Mouse (Mus musculus) liver, embryonic 16.5 days (tissue): ENCODE data around the gene Best1. TPM values are rescaled to one million over a fixed set of nuclear protein-coding genes. Genes with fewer than 3 reads are reported as not detected.

Experiments
- ATAC-seq: fragments of 200-750 bp; cut with Nextera tagmentation; 2 replicates; pipeline ENCODE4 v1.8.0; 2017; ENCODE audit warnings: low read depth, mild to moderate bottlenecking, moderate number of reproducible peaks, moderate library complexity
- H3K27ac ChIP-seq: fragments of 300-500 bp; sonication (generic); 2 replicates; pipeline ENCODE4 v1.5.1; 2014; ENCODE audit warnings: mild to moderate bottlenecking, low read length
- H3K27me3 ChIP-seq: fragments of 300-500 bp; sonication (generic); 2 replicates; pipeline ENCODE4 v1.6.1; 2014; ENCODE audit warnings: low read depth, low read length, mixed read lengths; ENCODE audit not compliant: control insufficient read depth, insufficient read depth
- H3K36me3 ChIP-seq: fragments of 300-500 bp; sonication (generic); 2 replicates; pipeline ENCODE4 v1.6.1; 2014; ENCODE audit warnings: mild to moderate bottlenecking; ENCODE audit not compliant: control insufficient read depth, insufficient read depth
- H3K4me1 ChIP-seq: fragments of 300-500 bp; sonication (generic); 2 replicates; pipeline ENCODE4 v1.6.1; 2014; ENCODE audit warnings: low read depth, low read length, mixed read lengths; ENCODE audit not compliant: control insufficient read depth
- H3K4me2 ChIP-seq: fragments of 300-500 bp; sonication (generic); 2 replicates; pipeline ENCODE4 v1.6.1; 2014; ENCODE audit warnings: low read depth, low read length, mixed read lengths
- H3K4me3 ChIP-seq: fragments of 300-500 bp; sonication (generic); 2 replicates; pipeline ENCODE4 v1.5.1; 2014; ENCODE audit warnings: low read depth, mild to moderate bottlenecking, low read length
- H3K9ac ChIP-seq: fragments of 300-500 bp; sonication (generic); 2 replicates; pipeline ENCODE4 v1.6.1; 2014; ENCODE audit warnings: low read depth, low read length
- H3K9me3 ChIP-seq: fragments of 300-500 bp; sonication (generic); replicated peaks from 2 replicates; pipeline ENCODE4 v1.6.1; 2016; ENCODE audit warnings: low read length; ENCODE audit not compliant: control insufficient read depth
- WGBS: fragments of 180-500 bp; shearing (Covaris S2); extraction: QIAGEN DNeasy Blood & Tissue Kit; methylation state at CpG from one replicate; pipeline ENCODE4 v1.1.7; 2014; ENCODE audit not compliant: insufficient replicate concordance; 5-methylcytosine and 5-hydroxymethylcytosine counted together
- polyA plus RNA-seq: library from polyadenylated mRNA; unstranded; fragments of >200 nt; fragmentation: Nextera tagmentation; extraction: Ambion mirVana; gene quantifications from 2 replicates; pipeline ENCODE4 v1.2.1, GENCODE M21; 2015

Gene Best1
- polyA plus RNA-seq, 1 experiment from 2014 or later: 0.13 TPM

GRCm38 (mm10) chr19:10000330-10000729 lies 1.1 kb downstream of the Best1 start:
- Histone ChIP-seq H3K4me3 (no peak overlapping the region), H3K4me1 (peaks cover 2% of the 10 kb centered on the region; the same call in 1 of the 2 replicates), H3K9me3 (no peaks in the 10 kb centered on the region; the same call in 1 of the 2 replicates), H3K4me2 (no peak overlapping the region), H3K9ac (no peak overlapping the region), H3K27ac (no peak overlapping the region), H3K36me3 (no peaks in the 10 kb centered on the region), H3K27me3 (no peaks in the 10 kb centered on the region)
- peak; percentile 75 for ATAC-seq
- WGBS: 14% methylated on average over 3 of the region's 3 CpGs

- Histone ChIP-seq H3K4me1 (peaks cover 2% of the 10 kb centered on the region; the same call in 1 of the 2 replicates), H3K4me3 (no peak overlapping the region), H3K27ac (no peak overlapping the region), H3K4me2 (no peak overlapping the region), H3K9ac (no peak overlapping the region), H3K9me3 (no peaks in the 10 kb centered on the region; the same call in 1 of the 2 replicates), H3K36me3 (no peaks in the 10 kb centered on the region), H3K27me3 (no peaks in the 10 kb centered on the region)
- no peak for ATAC-seq
- 54% methylated on average over 13 of the region's 13 CpGs for WGBS
Measured at GRCm38 (mm10) chr19:9998736-9999486, 2.5 kb downstream of the Best1 start.

GRCm38 (mm10) chr19:9998063-9998416 lies 3.4 kb downstream of the Best1 start:
- 68% methylated on average over 2 of the region's 2 CpGs for WGBS

GRCm38 (mm10) chr19:9997204-9998062 lies 4.0 kb downstream of the Best1 start:
- 54% methylated on average over 12 of the region's 12 CpGs for WGBS
- Histone ChIP-seq H3K9me3 (no peaks in the 10 kb centered on the region; the same call in 1 of the 2 replicates), H3K27me3 (no peaks in the 10 kb centered on the region), H3K4me1 (peaks cover 10% of the 10 kb centered on the region), H3K36me3 (no peaks in the 10 kb centered on the region), H3K4me2 (no peak overlapping the region), H3K27ac (no peak overlapping the region), H3K9ac (no peak overlapping the region), H3K4me3 (no peak overlapping the region)
- ATAC-seq: no peak

More at GRCm38 (mm10) chr19:9998063-9998416, 3.4 kb downstream of the Best1 start:
- no peak overlapping the region for H3K4me3 ChIP-seq
- no peaks in the 10 kb centered on the region; the same call in 1 of the 2 replicates for H3K9me3 ChIP-seq
- peaks cover 5% of the 10 kb centered on the region for H3K4me1 ChIP-seq
- ATAC-seq: no peak
- no peak overlapping the region for H3K27ac ChIP-seq
- no peaks in the 10 kb centered on the region for H3K36me3 ChIP-seq
- H3K4me2 ChIP-seq: no peak overlapping the region
- H3K27me3 ChIP-seq: no peaks in the 10 kb centered on the region
- H3K9ac ChIP-seq: no peak overlapping the region

- ATAC-seq: peak; percentile 42
- 9% methylated on average over 17 of the region's 17 CpGs for WGBS
- Histone ChIP-seq H3K4me1 (peaks cover 38% of the 10 kb centered on the region), H3K4me3 (no peak overlapping the region), H3K36me3 (no peaks in the 10 kb centered on the region), H3K4me2 (peak overlapping the region; percentile 52), H3K9ac (peak overlapping the region; percentile 35; the same call in 1 of the 2 replicates), H3K27ac (no peak overlapping the region), H3K27me3 (no peaks in the 10 kb centered on the region), H3K9me3 (no peaks in the 10 kb centered on the region)
Measured at GRCm38 (mm10) chr19:9993036-9993656, 8.3 kb downstream of the Best1 start.

- no peaks in the 10 kb centered on the region for H3K36me3 ChIP-seq
Measured at GRCm38 (mm10) chr19:9992011-9992958, 9.1 kb downstream of the Best1 start.

GRCm38 (mm10) chr19:9991304-9991703 lies 10.1 kb downstream of the Best1 start:
- Histone ChIP-seq H3K27ac (no peak overlapping the region), H3K36me3 (peaks cover under 1% of the 10 kb centered on the region; the same call in 1 of the 2 replicates), H3K9me3 (no peaks in the 10 kb centered on the region), H3K4me2 (no peak overlapping the region), H3K9ac (no peak overlapping the region), H3K27me3 (no peaks in the 10 kb centered on the region), H3K4me3 (no peak overlapping the region), H3K4me1 (peaks cover 45% of the 10 kb centered on the region)
- peak; percentile 39 for ATAC-seq
- WGBS: 21% methylated on average over 5 of the region's 5 CpGs

More at GRCm38 (mm10) chr19:9992011-9992958, 9.1 kb downstream of the Best1 start:
- no peaks in the 10 kb centered on the region for H3K9me3 ChIP-seq
- no peak overlapping the region for H3K4me3 ChIP-seq
- H3K4me1 ChIP-seq: peaks cover 40% of the 10 kb centered on the region
- no peak overlapping the region for H3K9ac ChIP-seq
- no peak for ATAC-seq
- no peaks in the 10 kb centered on the region for H3K27me3 ChIP-seq
- H3K27ac ChIP-seq: no peak overlapping the region
- WGBS: 54% methylated on average over 26 of the region's 26 CpGs
- peak overlapping the region; percentile 52 for H3K4me2 ChIP-seq

- Histone ChIP-seq H3K4me1 (peaks cover 50% of the 10 kb centered on the region), H3K36me3 (peaks cover 15% of the 10 kb centered on the region), H3K4me2 (peak overlapping the region; percentile 26; the same call in 1 of the 2 replicates), H3K9me3 (no peaks in the 10 kb centered on the region), H3K4me3 (no peak overlapping the region), H3K9ac (0 out of 2 replicates have a peak overlapping the region, but pooled peaks have one; percentile 0), H3K27ac (peak overlapping the region; percentile 70), H3K27me3 (no peaks in the 10 kb centered on the region)
- peak; percentile 61 for ATAC-seq
Measured at GRCm38 (mm10) chr19:9989884-9990256, 11.6 kb downstream of the Best1 start.
